Mouse (Mus musculus) olfactory bulb, adult 2 months (tissue): ENCODE measurements around the gene Avpi1.

ENCODE experiments used
- CTCF ChIP-seq: fragments of 200-500 bp; IDR thresholded peaks from 2 replicates; pipeline ENCODE4 v1.5.1; 2012; ENCODE audit warnings: low read depth, mild to moderate bottlenecking, low read length, moderate library complexity; ENCODE audit not compliant: insufficient read depth
- POLR2A ChIP-seq: fragments of 200-500 bp; IDR thresholded peaks from 2 replicates; pipeline ENCODE4 v1.6.1; 2012; ENCODE audit warnings: mild to moderate bottlenecking, low read depth, low read length, moderate library complexity; ENCODE audit not compliant: insufficient read depth

- TF ChIP-seq CTCF (no peak), POLR2A (no peak)
Observed at GRCm38 (mm10) chr19:42142757-42143156, 13.9 kb upstream of the Avpi1 start.
